8 mouse cellular contexts compared by ENCODE assay signal in genomic region chr7:109968924-109969450, GRCm38 (mm10). TPM values are rescaled to one million over a fixed set of nuclear protein-coding genes. Genes with fewer than 3 reads are reported as not detected.
DNase-seq lines count a peak whose midpoint lies in the region; ATAC-seq lines count a peak whose summit lies in the region.
"Had no signal": no experiment of that assay in that cellular context is flagged by ENCODE, and none has a peak within 500 bp of the region (broad histone marks: within the 10 kb centered on the region; RNA-seq: fewer than 3 reads in every experiment).

No protein-coding gene starts in this region.

- H3K27me3 ChIP-seq in lung, embryonic 15.5 days: no peaks in the 10 kb centered on the region
- no peaks in the 10 kb centered on the region for H3K27me3 ChIP-seq in embryonic facial prominence, embryonic 15.5 days
- no peaks in the 10 kb centered on the region for H3K27me3 ChIP-seq in intestine, embryonic 16.5 days (replicated peaks; ENCODE audit: control insufficient read depth, insufficient read depth, low read length)
- no peaks in the 10 kb centered on the region for H3K27me3 ChIP-seq in midbrain, embryonic 11.5 days (ENCODE audit: control insufficient read depth, insufficient read depth, low read length)

- no peak for DNase-seq in lung, postnatal 25 days (ENCODE audit: low spot score)
- peak; percentile 85 for DNase-seq in cerebellum, adult 11-12 months
- DNase-seq in midbrain, embryonic 11.5 days (ENCODE audit: low spot score, missing footprints): no peak

- H3K36me3 ChIP-seq in lung, embryonic 15.5 days: peaks cover 5% of the 10 kb centered on the region
- 0 out of 2 replicates have a peak, but pooled peaks cover 2% of the 10 kb centered on the region for H3K36me3 ChIP-seq in embryonic facial prominence, embryonic 15.5 days
- no peaks in the 10 kb centered on the region for H3K36me3 ChIP-seq in intestine, embryonic 16.5 days (ENCODE audit: control insufficient read depth, insufficient read depth, low read length)
- H3K36me3 ChIP-seq in midbrain, embryonic 11.5 days (ENCODE audit: control insufficient read depth, insufficient read depth, low read length): no peaks in the 10 kb centered on the region

- no peak overlapping the region for H3K4me3 ChIP-seq in lung, embryonic 15.5 days
- no peak overlapping the region for H3K4me3 ChIP-seq in embryonic facial prominence, embryonic 15.5 days (replicated peaks)
- H3K4me3 ChIP-seq in intestine, embryonic 16.5 days (ENCODE audit: low read length): no peak overlapping the region
- H3K4me3 ChIP-seq in midbrain, embryonic 11.5 days (ENCODE audit: low read depth, low read length): no peak overlapping the region
- H3K4me3 ChIP-seq: myocyte had no signal

- WGBS in lung, embryonic 15.5 days: 6% methylated on average over 2 of the region's 2 CpGs
- 0% methylated on average over 2 of the region's 2 CpGs for WGBS in embryonic facial prominence, embryonic 15.5 days
- WGBS in intestine, embryonic 16.5 days: 0% methylated on average over 2 of the region's 2 CpGs
- WGBS in midbrain, embryonic 11.5 days: 33% methylated on average over 1 of the region's 2 CpGs

- peak; percentile 87 for ATAC-seq in lung, embryonic 15.5 days (ENCODE audit: borderline replicate concordance, extremely low read depth, low FRiP score, low TSS enrichment)
- ATAC-seq in embryonic facial prominence, embryonic 15.5 days (ENCODE audit: insufficient number of reproducible peaks, low FRiP score, low TSS enrichment, low read depth): peak; percentile 78
- ATAC-seq in intestine, embryonic 16.5 days: peak; percentile 70
- ATAC-seq in midbrain, embryonic 11.5 days (ENCODE audit: low FRiP score): peak; percentile 84
- no peak for ATAC-seq in granulocyte monocyte progenitor cell, adult 5-6 weeks (replicated peaks; ENCODE audit: poor library complexity, severe bottlenecking)

- peak overlapping the region; percentile 59 for H3K27ac ChIP-seq in lung, embryonic 15.5 days
- H3K27ac ChIP-seq in embryonic facial prominence, embryonic 15.5 days (replicated peaks): peak overlapping the region; percentile 68
- H3K27ac ChIP-seq in intestine, embryonic 16.5 days (ENCODE audit: low read length): peak overlapping the region; percentile 48; the same call in 1 of the 2 replicates
- peak overlapping the region; percentile 40; the same call in 1 of the 2 replicates for H3K27ac ChIP-seq in midbrain, embryonic 11.5 days (ENCODE audit: low read depth, low read length)

- peaks cover 18% of the 10 kb centered on the region for H3K4me1 ChIP-seq in lung, embryonic 15.5 days
- peaks cover 16% of the 10 kb centered on the region for H3K4me1 ChIP-seq in embryonic facial prominence, embryonic 15.5 days
- peaks cover 7% of the 10 kb centered on the region; the same call in 1 of the 2 replicates for H3K4me1 ChIP-seq in intestine, embryonic 16.5 days (ENCODE audit: control insufficient read depth, insufficient read depth, low read length)
- no peaks in the 10 kb centered on the region for H3K4me1 ChIP-seq in midbrain, embryonic 11.5 days (ENCODE audit: control insufficient read depth, insufficient read depth, low read length)

- no peak overlapping the region for H3K4me2 ChIP-seq in lung, embryonic 15.5 days
- no peak overlapping the region for H3K4me2 ChIP-seq in embryonic facial prominence, embryonic 15.5 days (replicated peaks)
- H3K4me2 ChIP-seq in intestine, embryonic 16.5 days (ENCODE audit: low read depth, low read length): no peak overlapping the region
- H3K4me2 ChIP-seq in midbrain, embryonic 11.5 days: no peak overlapping the region

- no peaks in the 10 kb centered on the region for H3K9me3 ChIP-seq in lung, embryonic 15.5 days
- no peaks in the 10 kb centered on the region for H3K9me3 ChIP-seq in embryonic facial prominence, embryonic 15.5 days (replicated peaks)
- H3K9me3 ChIP-seq in intestine, embryonic 16.5 days (ENCODE audit: control insufficient read depth, low read length): no peaks in the 10 kb centered on the region
- no peaks in the 10 kb centered on the region for H3K9me3 ChIP-seq in midbrain, embryonic 11.5 days (ENCODE audit: control insufficient read depth, low read length)

- H3K9ac ChIP-seq in lung, embryonic 15.5 days: no peak overlapping the region
- H3K9ac ChIP-seq in embryonic facial prominence, embryonic 15.5 days: no peak overlapping the region
- no peak overlapping the region for H3K9ac ChIP-seq in intestine, embryonic 16.5 days (ENCODE audit: low read depth, low read length)
- no peak overlapping the region for H3K9ac ChIP-seq in midbrain, embryonic 11.5 days (ENCODE audit: low read length)

RNA-seq across cellular contexts. Expression of gene Dennd5a, which starts 8.7 kb away (rescaled TPM):
- 35.4 and 38.4 TPM in 2 replicates for polyA plus RNA-seq in lung, embryonic 15.5 days (2015; fragmentation: Nextera tagmentation; extraction: Ambion mirVana)
- polyA plus RNA-seq in embryonic facial prominence, embryonic 15.5 days (2015; fragmentation: Nextera tagmentation; extraction: Ambion mirVana): 33.8 and 39.1 TPM in 2 replicates
- 16.3 and 18.0 TPM in 2 replicates for polyA plus RNA-seq in intestine, embryonic 16.5 days (2015; fragmentation: Nextera tagmentation; extraction: Ambion mirVana)
- 52.4 and 53.0 TPM in 2 replicates for polyA plus RNA-seq in midbrain, embryonic 11.5 days (2014; fragmentation: Nextera tagmentation; extraction: Ambion mirVana)
- total RNA-seq in granulocyte monocyte progenitor cell, adult 5-6 weeks (2014; fragmentation: Nextera tagmentation): 79.8 and 85.7 TPM in 2 replicates
- 52.4 and 56.1 TPM in 2 replicates for total RNA-seq in granulocyte monocyte progenitor cell, adult 5-6 weeks (2017)

RNA-seq across cellular contexts. Expression of gene Tmem41b, which starts 17.7 kb away (rescaled TPM):
- polyA plus RNA-seq in lung, embryonic 15.5 days (2015; fragmentation: Nextera tagmentation; extraction: Ambion mirVana): 61.6 and 65.6 TPM in 2 replicates
- polyA plus RNA-seq in embryonic facial prominence, embryonic 15.5 days (2015; fragmentation: Nextera tagmentation; extraction: Ambion mirVana): 59.3 and 61.6 TPM in 2 replicates
- 88.6 and 98.5 TPM in 2 replicates for polyA plus RNA-seq in intestine, embryonic 16.5 days (2015; fragmentation: Nextera tagmentation; extraction: Ambion mirVana)
- polyA plus RNA-seq in midbrain, embryonic 11.5 days (2014; fragmentation: Nextera tagmentation; extraction: Ambion mirVana): 85.6 and 89.5 TPM in 2 replicates
- 18.8 and 30.2 TPM in 2 replicates for total RNA-seq in granulocyte monocyte progenitor cell, adult 5-6 weeks (2014; fragmentation: Nextera tagmentation)
- total RNA-seq in granulocyte monocyte progenitor cell, adult 5-6 weeks (2017): 21.6 and 40.5 TPM in 2 replicates

RNA-seq across cellular contexts. Expression of gene Ipo7, which starts 49.1 kb away (rescaled TPM):
- polyA plus RNA-seq in lung, embryonic 15.5 days (2015; fragmentation: Nextera tagmentation; extraction: Ambion mirVana): 45.6 and 46.2 TPM in 2 replicates
- polyA plus RNA-seq in embryonic facial prominence, embryonic 15.5 days (2015; fragmentation: Nextera tagmentation; extraction: Ambion mirVana): 39.5 and 41.0 TPM in 2 replicates
- polyA plus RNA-seq in intestine, embryonic 16.5 days (2015; fragmentation: Nextera tagmentation; extraction: Ambion mirVana): 38.9 and 39.1 TPM in 2 replicates
- 37.8 and 40.2 TPM in 2 replicates for polyA plus RNA-seq in midbrain, embryonic 11.5 days (2014; fragmentation: Nextera tagmentation; extraction: Ambion mirVana)
- 111 and 115 TPM in 2 replicates for total RNA-seq in granulocyte monocyte progenitor cell, adult 5-6 weeks (2014; fragmentation: Nextera tagmentation)
- total RNA-seq in granulocyte monocyte progenitor cell, adult 5-6 weeks (2017): 239 and 262 TPM in 2 replicates
